Mouse (Mus musculus): ENCODE measurements around the gene Gm3233. TPM values are rescaled to one million over a fixed set of nuclear protein-coding genes. Genes with fewer than 3 reads are reported as not detected.
A peak's percentile ranks its signal among the peaks of the same experiment; 100 is the strongest.
"Not testable (repeated sequence)": the region's sequence is repeated elsewhere in the genome, so short reads cannot be mapped to it uniquely, and the experiment has no call there.

Gene Gm3233
- not detected in 2 replicates for polyA plus RNA-seq (2016; fragmentation: Nextera tagmentation; extraction: Ambion mirVana)

GRCm38 (mm10) chr10:77759582-77759981 lies at the start of gene Gm3233:
Gene Gm3233, minus strand, starts transcription at chr10:77759682.
- WGBS = 71% methylated on average over 1 of the region's 1 CpGs
- DNase-seq (ENCODE audit: low spot score) = not testable (repeated sequence)

GRCm38 (mm10) chr10:77804095-77804494 lies 44.6 kb upstream of the Gm3233 start:
- Histone ChIP-seq H3K27ac (replicated peaks) (no peak overlapping the region), H3K27me3 (ENCODE audit: low read depth, poor library complexity, severe bottlenecking) (no peaks in the 10 kb centered on the region), H3K4me1 (no peaks in the 10 kb centered on the region; the same call in 1 of the 2 replicates), H3K36me3 (no peaks in the 10 kb centered on the region), H3K9me3 (replicated peaks) (peaks cover 7% of the 10 kb centered on the region), H3K4me3 (no peak overlapping the region)
- WGBS = 87% methylated on average over 3 of the region's 3 CpGs
- DNase-seq (ENCODE audit: low spot score) = no peak

More at GRCm38 (mm10) chr10:77759582-77759981, at the start of gene Gm3233:
- not testable (repeated sequence) for H3K36me3 ChIP-seq; H3K27me3 ChIP-seq (ENCODE audit: low read depth, poor library complexity, severe bottlenecking); H3K9me3 ChIP-seq (replicated peaks); H3K4me1 ChIP-seq; H3K4me3 ChIP-seq; H3K27ac ChIP-seq (replicated peaks)

GRCm38 (mm10) chr10:77798921-77799508 lies 39.5 kb upstream of the Gm3233 start, which contains the start of gene Gm19668:
Gene Gm19668, minus strand, starts transcription at chr10:77799133.
- Histone ChIP-seq H3K27ac (replicated peaks) (peak within 1 kb of the TSS; percentile 69), H3K4me3 (no peak within 1 kb of the TSS), H3K4me1 (peaks cover 19% of the 10 kb centered on the region), H3K9me3 (replicated peaks) (no peaks in the 10 kb centered on the region), H3K36me3 (no peaks in the 10 kb centered on the region), H3K27me3 (ENCODE audit: low read depth, poor library complexity, severe bottlenecking) (no peaks in the 10 kb centered on the region)
- no peak for DNase-seq (ENCODE audit: low spot score)
- 70% methylated on average over 8 of the region's 8 CpGs for WGBS

- DNase-seq (ENCODE audit: low spot score); H3K27me3 ChIP-seq (ENCODE audit: low read depth, poor library complexity, severe bottlenecking); H3K4me3 ChIP-seq; H3K9me3 ChIP-seq (replicated peaks); H3K36me3 ChIP-seq: not testable (repeated sequence)
- WGBS = 32% methylated on average over 3 of the region's 3 CpGs
- H3K27ac ChIP-seq (replicated peaks) = peak overlapping the region; percentile 69
- H3K4me1 ChIP-seq = peaks cover 21% of the 10 kb centered on the region
Observed at GRCm38 (mm10) chr10:77798164-77798920, 38.9 kb upstream of the Gm3233 start.

- Histone ChIP-seq H3K9me3 (replicated peaks) (no peaks in the 10 kb centered on the region), H3K36me3 (no peaks in the 10 kb centered on the region), H3K27ac (replicated peaks) (peak overlapping the region; percentile 69), H3K4me3 (no peak overlapping the region), H3K27me3 (ENCODE audit: low read depth, poor library complexity, severe bottlenecking) (no peaks in the 10 kb centered on the region), H3K4me1 (peaks cover 22% of the 10 kb centered on the region)
- DNase-seq (ENCODE audit: low spot score) = no peak
- WGBS = 23% methylated on average over 3 of the region's 3 CpGs
Observed at GRCm38 (mm10) chr10:77797677-77798076, 38.2 kb upstream of the Gm3233 start.

- Histone ChIP-seq H3K27ac (replicated peaks) (peak within 1 kb of the TSS; percentile 59), H3K4me1 (peaks cover 22% of the 10 kb centered on the region), H3K36me3 (no peaks in the 10 kb centered on the region), H3K27me3 (ENCODE audit: low read depth, poor library complexity, severe bottlenecking) (no peaks in the 10 kb centered on the region), H3K4me3 (no peak within 1 kb of the TSS), H3K9me3 (replicated peaks) (no peaks in the 10 kb centered on the region)
- 57% methylated on average over 2 of the region's 2 CpGs for WGBS
- no peak for DNase-seq (ENCODE audit: low spot score)
Observed at GRCm38 (mm10) chr10:77794976-77795375, 35.5 kb upstream of the Gm3233 start, which contains the start of gene Gm9639. Gene Gm9639, minus strand, starts transcription at chr10:77795076.

GRCm38 (mm10) chr10:77788621-77789020 lies 29.1 kb upstream of the Gm3233 start:
- Histone ChIP-seq H3K4me3 (no peak overlapping the region), H3K9me3 (replicated peaks) (no peaks in the 10 kb centered on the region), H3K27ac (replicated peaks) (no peak overlapping the region), H3K4me1 (0 out of 2 replicates have a peak, but pooled peaks cover 3% of the 10 kb centered on the region), H3K36me3 (no peaks in the 10 kb centered on the region), H3K27me3 (ENCODE audit: low read depth, poor library complexity, severe bottlenecking) (no peaks in the 10 kb centered on the region)
- WGBS = 85% methylated on average over 2 of the region's 2 CpGs
- no peak for DNase-seq (ENCODE audit: low spot score)

GRCm38 (mm10) chr10:77787876-77788275 lies 28.4 kb upstream of the Gm3233 start, which contains the start of gene Gm7137:
Gene Gm7137, minus strand, starts transcription at chr10:77788200.
- not testable (repeated sequence) for H3K9me3 ChIP-seq (replicated peaks); H3K4me3 ChIP-seq; H3K36me3 ChIP-seq; H3K4me1 ChIP-seq; H3K27ac ChIP-seq (replicated peaks); H3K27me3 ChIP-seq (ENCODE audit: low read depth, poor library complexity, severe bottlenecking); DNase-seq (ENCODE audit: low spot score)
- 53% methylated on average over 1 of the region's 1 CpGs for WGBS

- not testable (repeated sequence) for H3K4me3 ChIP-seq; H3K4me1 ChIP-seq; H3K27me3 ChIP-seq (ENCODE audit: low read depth, poor library complexity, severe bottlenecking); H3K27ac ChIP-seq (replicated peaks); H3K36me3 ChIP-seq; DNase-seq (ENCODE audit: low spot score); H3K9me3 ChIP-seq (replicated peaks)
- WGBS = 100% methylated on average over 1 of the region's 3 CpGs
Observed at GRCm38 (mm10) chr10:77783396-77783795, 23.9 kb upstream of the Gm3233 start.

- not testable (repeated sequence) for H3K27me3 ChIP-seq (ENCODE audit: low read depth, poor library complexity, severe bottlenecking)
- WGBS = no CpG with 5 or more reads among the region's 1 CpGs
Observed at GRCm38 (mm10) chr10:77782442-77782841, 23.0 kb upstream of the Gm3233 start, which contains the start of gene Gm3250. Gene Gm3250, minus strand, starts transcription at chr10:77782542.

GRCm38 (mm10) chr10:77776844-77777243 lies 17.4 kb upstream of the Gm3233 start, which contains the start of gene Gm7138:
Gene Gm7138, minus strand, starts transcription at chr10:77776944.
- DNase-seq (ENCODE audit: low spot score); H3K36me3 ChIP-seq; H3K4me1 ChIP-seq; H3K9me3 ChIP-seq (replicated peaks); H3K27ac ChIP-seq (replicated peaks); H3K4me3 ChIP-seq; H3K27me3 ChIP-seq (ENCODE audit: low read depth, poor library complexity, severe bottlenecking): not testable (repeated sequence)
- 59% methylated on average over 1 of the region's 1 CpGs for WGBS

More at GRCm38 (mm10) chr10:77782442-77782841, 23.0 kb upstream of the Gm3233 start, which contains the start of gene Gm3250:
- H3K4me1 ChIP-seq; DNase-seq (ENCODE audit: low spot score); H3K9me3 ChIP-seq (replicated peaks); H3K36me3 ChIP-seq; H3K4me3 ChIP-seq; H3K27ac ChIP-seq (replicated peaks): not testable (repeated sequence)

- H3K4me1 ChIP-seq; H3K4me3 ChIP-seq; H3K27ac ChIP-seq (replicated peaks); DNase-seq (ENCODE audit: low spot score); H3K9me3 ChIP-seq (replicated peaks); H3K36me3 ChIP-seq; H3K27me3 ChIP-seq (ENCODE audit: low read depth, poor library complexity, severe bottlenecking): not testable (repeated sequence)
- 83% methylated on average over 2 of the region's 3 CpGs for WGBS
Observed at GRCm38 (mm10) chr10:77772142-77772541, 12.7 kb upstream of the Gm3233 start.

- H3K27me3 ChIP-seq (ENCODE audit: low read depth, poor library complexity, severe bottlenecking) = not testable (repeated sequence)
- 60% methylated on average over 1 of the region's 1 CpGs for WGBS
Observed at GRCm38 (mm10) chr10:77771225-77771624, 11.7 kb upstream of the Gm3233 start, which contains the start of gene Gm3238. Gene Gm3238, minus strand, starts transcription at chr10:77771325.

More at GRCm38 (mm10) chr10:77771225-77771624, 11.7 kb upstream of the Gm3233 start, which contains the start of gene Gm3238:
- not testable (repeated sequence) for H3K4me3 ChIP-seq; H3K9me3 ChIP-seq (replicated peaks); H3K27ac ChIP-seq (replicated peaks); DNase-seq (ENCODE audit: low spot score); H3K4me1 ChIP-seq; H3K36me3 ChIP-seq
